Mouse (Mus musculus) heart, embryonic 16.5 days (tissue): ENCODE data around the gene Ugt1a9. TPM values are rescaled to one million over a fixed set of nuclear protein-coding genes. Genes with fewer than 3 reads are reported as not detected.
A peak's percentile ranks its signal among the peaks of the same experiment; 100 is the strongest.

Experiments used
- ATAC-seq: fragments of 200-750 bp; cut with Nextera tagmentation; replicated peaks from 2 replicates; pipeline ENCODE4 v1.8.0; 2017; ENCODE audit warnings: moderate number of reproducible peaks; ENCODE audit not compliant: insufficient read depth, low FRiP score; ENCODE audit errors: extremely low read depth
- H3K27ac ChIP-seq: fragments of 300-500 bp; sonication (generic); 2 replicates; pipeline ENCODE4 v1.5.1; 2014; ENCODE audit warnings: mild to moderate bottlenecking, low read length, control low read depth, moderate library complexity
- H3K27me3 ChIP-seq: fragments of 300-500 bp; sonication (generic); 2 replicates; pipeline ENCODE4 v1.6.1; 2014; ENCODE audit warnings: low read length, mixed read lengths; ENCODE audit not compliant: control insufficient read depth, insufficient read depth
- H3K36me3 ChIP-seq: fragments of 300-500 bp; sonication (generic); 2 replicates; pipeline ENCODE4 v1.6.1; 2014; ENCODE audit not compliant: control insufficient read depth, insufficient read depth
- H3K4me1 ChIP-seq: fragments of 300-500 bp; sonication (generic); 2 replicates; pipeline ENCODE4 v1.6.1; 2014; ENCODE audit warnings: low read length, mixed read lengths; ENCODE audit not compliant: control insufficient read depth, insufficient read depth
- H3K4me2 ChIP-seq: fragments of 300-500 bp; sonication (generic); 2 replicates; pipeline ENCODE4 v1.6.1; 2014; ENCODE audit warnings: low read depth, mild to moderate bottlenecking, control low read depth, low read length
- H3K4me3 ChIP-seq: fragments of 300-500 bp; sonication (generic); 2 replicates; pipeline ENCODE4 v1.5.1; 2014; ENCODE audit warnings: mild to moderate bottlenecking, control low read depth, low read length
- H3K9ac ChIP-seq: fragments of 300-500 bp; sonication (generic); 2 replicates; pipeline ENCODE4 v1.6.1; 2014; ENCODE audit warnings: low read length, control low read depth
- H3K9me3 ChIP-seq: fragments of 300-500 bp; sonication (generic); replicated peaks from 2 replicates; pipeline ENCODE4 v1.6.1; 2016; ENCODE audit warnings: low read length; ENCODE audit not compliant: control insufficient read depth
- WGBS: fragments of 180-500 bp; shearing (Covaris S2); extraction: QIAGEN DNeasy Blood & Tissue Kit; methylation state at CpG from one replicate; pipeline ENCODE4 v1.1.7; 2014; 5-methylcytosine and 5-hydroxymethylcytosine counted together
- polyA plus RNA-seq: library from polyadenylated mRNA; unstranded; fragments of >200 nt; fragmentation: Nextera tagmentation; extraction: Ambion mirVana; gene quantifications from 2 replicates; pipeline ENCODE4 v1.2.1, GENCODE M21; 2015

Ugt1a9 gene
- polyA plus RNA-seq, 1 experiment from 2014 or later, result not detected

DNA sequence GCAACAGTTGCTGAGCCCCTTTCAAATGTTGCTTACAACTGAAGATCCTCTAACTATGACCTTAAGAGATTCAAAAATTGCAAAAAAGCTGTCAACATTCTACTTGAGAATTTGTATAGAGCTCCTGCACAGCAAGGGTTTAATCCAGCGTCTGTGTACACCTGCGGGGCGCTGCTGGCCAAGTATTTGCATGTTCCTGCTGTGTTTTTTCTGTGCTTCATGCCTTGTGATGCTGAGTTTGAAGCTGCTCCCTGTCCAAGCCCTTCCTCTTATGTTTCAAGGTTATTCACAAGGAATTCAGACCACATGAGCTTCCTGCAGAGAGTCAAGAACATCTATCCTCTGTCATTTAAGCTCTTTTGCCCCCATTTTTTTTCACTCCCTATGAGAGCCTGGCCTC is 121.5 kb downstream of the Ugt1a9 start:
- H3K36me3 ChIP-seq, result no peaks in the 10 kb centered on the region
- H3K4me3 ChIP-seq, result no peak overlapping the region
- no peak for ATAC-seq
- no peaks in the 10 kb centered on the region for H3K9me3 ChIP-seq
- H3K9ac ChIP-seq, result no peak overlapping the region
- WGBS, result 77% methylated on average over 3 of the region's 3 CpGs
- H3K4me2 ChIP-seq, result no peak overlapping the region
- no peaks in the 10 kb centered on the region for H3K4me1 ChIP-seq
- H3K27me3 ChIP-seq, result no peaks in the 10 kb centered on the region
- H3K27ac ChIP-seq, result no peak overlapping the region

DNA sequence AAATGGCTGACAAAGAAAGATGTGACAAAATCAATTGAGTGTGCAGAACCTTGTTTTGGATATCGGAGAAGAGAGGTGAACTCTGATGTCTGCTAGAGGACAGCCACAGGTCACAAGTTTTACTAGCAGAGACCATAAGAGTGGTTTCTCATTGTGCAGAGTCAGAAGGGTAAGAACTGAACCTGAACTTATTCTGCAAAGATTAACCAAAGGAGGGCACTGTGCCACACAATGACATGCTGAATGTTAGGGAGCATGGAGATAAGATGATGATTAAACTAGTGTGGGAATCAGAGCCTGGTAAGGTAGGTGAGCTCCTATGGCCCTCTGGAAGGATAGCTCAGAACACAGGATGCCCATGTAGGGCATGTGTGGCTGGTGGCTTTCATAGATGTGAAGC is 125.1 kb downstream of the Ugt1a9 start:
- no peaks in the 10 kb centered on the region for H3K27me3 ChIP-seq
- WGBS, result 81% methylated on average over 1 of the region's 1 CpGs
- no peak overlapping the region for H3K4me3 ChIP-seq
- H3K36me3 ChIP-seq, result no peaks in the 10 kb centered on the region
- no peak overlapping the region for H3K27ac ChIP-seq
- H3K4me2 ChIP-seq, result no peak overlapping the region
- no peaks in the 10 kb centered on the region for H3K9me3 ChIP-seq
- H3K4me1 ChIP-seq, result no peaks in the 10 kb centered on the region
- ATAC-seq, result no peak
- H3K9ac ChIP-seq, result no peak overlapping the region

DNA sequence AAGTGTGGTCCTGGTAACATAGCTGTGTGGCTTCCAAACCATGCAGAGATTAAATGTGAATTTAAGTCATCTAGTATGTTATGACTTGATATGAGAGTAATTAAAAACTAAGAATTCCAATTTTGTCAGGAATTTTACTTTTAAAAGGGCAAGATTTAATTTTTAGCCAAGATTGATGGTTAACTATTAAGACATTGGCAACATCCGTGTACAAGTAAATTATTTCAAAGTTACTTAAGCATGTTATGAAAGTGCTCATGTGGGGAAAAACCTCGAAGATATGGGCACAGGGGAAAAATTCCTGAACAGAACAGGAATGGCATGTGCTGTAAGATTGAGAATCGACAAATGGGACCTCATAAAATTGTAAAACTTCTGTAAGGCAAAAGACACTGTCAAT is 126.8 kb downstream of the Ugt1a9 start:
- WGBS, result 65% methylated on average over 3 of the region's 3 CpGs
- H3K4me1 ChIP-seq, result no peaks in the 10 kb centered on the region

DNA sequence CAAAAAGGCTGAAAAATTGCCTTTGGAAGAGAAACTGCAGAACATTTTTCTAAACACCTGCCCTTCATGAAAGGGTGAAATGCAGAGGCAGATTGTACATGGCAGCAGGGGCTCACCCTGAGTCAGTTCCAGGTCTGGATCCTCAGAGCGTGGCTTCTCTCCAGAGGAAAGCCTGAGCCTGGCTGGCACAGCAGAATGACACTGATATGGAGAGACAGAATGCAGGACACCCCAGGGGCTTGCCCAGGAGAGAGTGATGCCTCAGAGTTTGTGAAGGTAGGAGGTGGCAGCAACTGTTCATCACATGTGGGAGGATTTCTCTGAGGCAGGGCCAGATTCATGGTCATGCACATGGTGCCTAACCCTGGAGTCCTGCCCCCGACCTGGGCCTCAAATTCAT is 129.4 kb downstream of the Ugt1a9 start:
- H3K4me1 ChIP-seq, result no peaks in the 10 kb centered on the region; the same call in 1 of the 2 replicates
- H3K9me3 ChIP-seq, result peaks cover 2% of the 10 kb centered on the region; the same call in 1 of the 2 replicates
- no peak overlapping the region for H3K27ac ChIP-seq
- ATAC-seq, result no peak
- 55% methylated on average over 2 of the region's 2 CpGs for WGBS
- no peaks in the 10 kb centered on the region for H3K36me3 ChIP-seq
- no peak overlapping the region for H3K4me2 ChIP-seq
- no peak overlapping the region for H3K9ac ChIP-seq
- no peaks in the 10 kb centered on the region for H3K27me3 ChIP-seq
- H3K4me3 ChIP-seq, result no peak overlapping the region

More for the DNA sequence above, 126.8 kb downstream of the Ugt1a9 start:
- Histone ChIP-seq H3K9me3 (no peaks in the 10 kb centered on the region), H3K4me3 (no peak overlapping the region), H3K9ac (no peak overlapping the region), H3K27me3 (no peaks in the 10 kb centered on the region), H3K27ac (no peak overlapping the region), H3K36me3 (no peaks in the 10 kb centered on the region), H3K4me2 (no peak overlapping the region)
- no peak for ATAC-seq

DNA sequence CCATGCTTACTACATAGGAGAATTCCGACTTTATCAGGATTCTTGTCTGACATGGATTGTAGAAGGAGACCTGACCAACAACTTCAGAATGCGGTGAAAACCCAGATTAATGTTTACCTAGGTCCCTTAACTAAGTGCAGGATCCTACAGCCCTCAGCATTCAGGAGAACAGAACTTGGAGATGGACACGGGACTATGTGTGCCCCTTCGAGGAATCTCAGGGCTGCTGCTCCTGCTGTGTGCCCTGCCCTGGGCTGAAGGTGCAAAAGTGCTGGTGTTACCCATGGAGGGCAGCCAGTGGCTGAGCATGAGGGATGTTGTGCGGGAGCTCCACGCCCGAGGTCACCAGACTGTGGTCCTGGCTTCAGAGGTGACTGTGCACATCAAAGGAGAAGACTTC is 129.9 kb downstream of the Ugt1a9 start, which contains the start of gene Ugt1a2:
TSS of gene Ugt1a2 (plus strand) at position 146 of the 400 bp plus-strand sequence.
- Histone ChIP-seq H3K4me1 (peaks cover 2% of the 10 kb centered on the region; the same call in 1 of the 2 replicates), H3K36me3 (no peaks in the 10 kb centered on the region), H3K9ac (no peak within 1 kb of the TSS), H3K27ac (no peak within 1 kb of the TSS), H3K9me3 (peaks cover 2% of the 10 kb centered on the region; the same call in 1 of the 2 replicates), H3K4me2 (no peak within 1 kb of the TSS), H3K4me3 (no peak within 1 kb of the TSS), H3K27me3 (no peaks in the 10 kb centered on the region)
- WGBS, result 73% methylated on average over 7 of the region's 7 CpGs
- ATAC-seq, result no peak

DNA sequence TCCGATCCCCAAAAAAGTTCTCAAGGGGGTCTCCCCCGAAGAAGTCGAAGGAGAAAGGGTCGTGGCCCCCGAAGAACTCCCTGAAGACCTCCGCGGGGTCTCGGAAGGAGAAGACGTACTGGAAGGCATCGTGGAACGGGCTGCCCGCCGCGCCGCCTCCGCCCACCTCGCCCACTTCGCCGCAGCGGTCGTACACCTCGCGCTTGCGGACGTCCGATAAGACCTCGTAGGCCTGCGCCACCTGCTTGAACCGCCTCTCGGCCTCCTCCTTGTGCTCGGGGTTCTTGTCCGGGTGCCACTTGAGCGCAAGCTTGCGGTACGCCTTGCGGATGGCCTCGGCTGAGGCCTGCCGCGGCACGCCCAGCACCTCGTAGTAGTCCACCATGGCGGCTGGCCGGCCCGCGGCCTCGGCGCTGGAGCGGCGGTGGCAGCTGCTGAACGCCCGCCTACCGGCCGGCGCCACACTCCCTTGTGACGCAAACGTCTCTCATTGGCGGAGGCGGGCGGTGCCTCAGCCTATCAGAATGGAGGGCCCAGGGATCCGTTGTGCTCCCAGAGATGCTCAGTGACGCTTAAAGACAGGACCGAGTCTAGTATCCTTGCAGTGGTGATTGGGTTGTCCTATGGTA is 134.8 kb downstream of the Ugt1a9 start, which contains the start of gene Dnajb3:
TSS of gene Dnajb3 (minus strand) at position 489 of the 629 bp plus-strand sequence.
- H3K4me1 ChIP-seq, result peaks cover 2% of the 10 kb centered on the region; the same call in 1 of the 2 replicates
- H3K27me3 ChIP-seq, result no peaks in the 10 kb centered on the region
- peaks cover 2% of the 10 kb centered on the region; the same call in 1 of the 2 replicates for H3K9me3 ChIP-seq
- 4% methylated on average over 62 of the region's 62 CpGs for WGBS
- no peaks in the 10 kb centered on the region for H3K36me3 ChIP-seq
- peak within 1 kb of the TSS; percentile 78 for H3K4me2 ChIP-seq
- peak within 1 kb of the TSS; percentile 80 for H3K9ac ChIP-seq
- peak within 1 kb of the TSS; percentile 57 for H3K4me3 ChIP-seq
- ATAC-seq, result peak; percentile 99
- no peak within 1 kb of the TSS for H3K27ac ChIP-seq

DNA sequence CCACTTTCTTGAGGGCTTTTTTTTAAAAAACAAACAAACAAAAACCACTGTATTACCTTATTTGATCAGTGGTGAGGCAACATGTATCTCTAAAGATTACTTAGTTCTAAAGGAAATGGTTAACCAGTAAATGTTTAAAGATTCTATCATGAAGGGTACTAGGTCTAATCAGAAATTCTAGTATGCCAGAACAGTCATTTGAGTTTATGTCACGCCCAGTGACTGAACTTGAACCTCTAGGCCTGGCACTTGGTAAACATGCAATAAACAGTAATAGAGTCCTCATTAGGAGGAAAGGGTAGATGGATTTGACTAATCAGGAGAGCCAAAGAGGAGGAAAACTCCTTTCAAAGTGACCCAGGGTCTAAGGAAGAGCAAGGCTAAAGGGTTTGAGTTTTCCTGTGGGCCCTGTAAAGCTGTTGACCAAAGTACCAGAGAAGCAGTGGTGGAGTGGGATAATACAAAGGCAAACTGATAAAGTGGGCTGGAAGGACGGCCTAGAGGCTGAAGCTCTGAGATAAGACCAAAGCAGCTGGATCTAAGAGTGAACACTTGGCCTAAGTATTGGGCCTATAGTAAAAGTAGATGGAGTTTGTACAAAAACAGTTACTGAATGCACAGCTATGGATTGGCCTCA is 136.4 kb downstream of the Ugt1a9 start:
- Histone ChIP-seq H3K27ac (no peak overlapping the region), H3K4me1 (peaks cover 2% of the 10 kb centered on the region; the same call in 1 of the 2 replicates), H3K9me3 (peaks cover 10% of the 10 kb centered on the region), H3K4me3 (no peak overlapping the region), H3K9ac (no peak overlapping the region), H3K36me3 (no peaks in the 10 kb centered on the region), H3K27me3 (no peaks in the 10 kb centered on the region), H3K4me2 (no peak overlapping the region)
- no peak for ATAC-seq
- 50% methylated on average over 2 of the region's 2 CpGs for whole genome bisulfite sequencing

DNA sequence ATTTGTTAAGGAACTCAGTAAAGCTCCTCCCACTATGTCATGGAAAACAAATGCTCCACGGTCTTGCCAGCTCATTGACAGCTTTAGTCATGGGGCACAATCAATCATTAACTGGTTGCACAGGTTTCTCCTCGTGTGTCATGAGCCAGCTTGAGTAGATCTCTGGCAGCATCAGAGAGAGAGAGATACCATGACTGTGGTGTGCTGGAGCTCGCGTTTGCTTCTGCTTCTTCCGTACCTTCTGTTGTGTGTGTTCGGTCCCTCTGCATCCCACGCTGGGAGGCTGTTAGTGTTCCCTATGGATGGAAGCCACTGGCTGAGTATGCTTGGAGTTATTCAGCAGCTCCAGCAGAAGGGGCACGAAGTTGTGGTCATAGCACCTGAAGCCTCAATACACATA is 141.2 kb downstream of the Ugt1a9 start, which contains the start of gene Ugt1a1:
TSS of gene Ugt1a1 (plus strand) at position 148 of the 400 bp plus-strand sequence.
- no peak for ATAC-seq
- 61% methylated on average over 8 of the region's 8 CpGs for WGBS

More for the DNA sequence above, 141.2 kb downstream of the Ugt1a9 start, which contains the start of gene Ugt1a1:
- H3K9me3 ChIP-seq, result peaks cover 50% of the 10 kb centered on the region
- H3K36me3 ChIP-seq, result no peaks in the 10 kb centered on the region
- H3K27me3 ChIP-seq, result no peaks in the 10 kb centered on the region
- no peak within 1 kb of the TSS for H3K4me3 ChIP-seq
- H3K4me1 ChIP-seq, result no peaks in the 10 kb centered on the region
- H3K27ac ChIP-seq, result no peak within 1 kb of the TSS
- H3K9ac ChIP-seq, result no peak within 1 kb of the TSS
- no peak within 1 kb of the TSS for H3K4me2 ChIP-seq
